ENCODE assay signal across 11 mouse cellular contexts in the genomic region with DNA sequence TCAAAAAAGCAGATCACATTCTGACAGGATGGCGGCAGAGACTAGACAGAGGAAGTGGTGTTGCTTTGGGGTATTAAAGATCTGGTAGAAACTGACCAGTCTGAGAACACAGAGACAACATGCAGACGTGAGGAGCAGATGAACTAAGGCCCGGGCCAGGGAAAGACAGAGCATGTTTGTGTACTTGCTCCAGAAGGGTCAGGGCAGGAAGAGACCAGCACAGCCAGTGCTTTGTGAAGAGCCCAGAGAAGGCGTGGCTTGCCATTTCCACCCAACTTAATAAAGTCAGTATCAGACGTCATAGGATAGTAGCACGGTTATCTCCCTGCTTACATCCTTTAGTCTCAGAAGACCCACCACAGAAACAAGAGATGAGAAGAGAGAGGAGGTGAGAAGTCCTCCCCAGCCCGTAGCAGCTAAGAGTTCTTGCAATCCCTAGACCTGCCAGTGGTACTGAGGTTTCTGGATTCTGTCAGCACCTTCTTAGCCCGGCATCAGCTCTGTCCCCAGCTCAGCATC.
A peak's percentile ranks its signal among the peaks of the same experiment; 100 is the strongest.
DNase-seq lines count a peak whose midpoint lies in the region; ATAC-seq and TF ChIP-seq lines count a peak whose summit lies in the region.
"Had no signal": no experiment of that assay in that cellular context is flagged by ENCODE, and none has a peak within 500 bp of the region (broad histone marks: within the 10 kb centered on the region; RNA-seq: fewer than 3 reads in every experiment).

No protein-coding gene starts in this region.

- no peak overlapping the region for H3K9ac ChIP-seq in intestine, embryonic 14.5 days (ENCODE audit: low read length)
- no peak overlapping the region for H3K9ac ChIP-seq in intestine, postnatal 0 days (ENCODE audit: low read depth, low read length)
- no peak overlapping the region for H3K9ac ChIP-seq in neural tube, embryonic 14.5 days (replicated peaks; ENCODE audit: low read depth, low read length)
- no peak overlapping the region for H3K9ac ChIP-seq in forebrain, embryonic 12.5 days
- H3K9ac ChIP-seq: embryonic facial prominence, embryonic 12.5 days; heart, embryonic 15.5 days; liver, embryonic 14.5 days had no signal

- H3K27me3 ChIP-seq in intestine, embryonic 14.5 days (replicated peaks; ENCODE audit: control insufficient read depth, insufficient read depth, low read length), result no peaks in the 10 kb centered on the region
- H3K27me3 ChIP-seq in intestine, postnatal 0 days (replicated peaks; ENCODE audit: control insufficient read depth, insufficient read depth, low read length), result no peaks in the 10 kb centered on the region
- H3K27me3 ChIP-seq in neural tube, embryonic 14.5 days (ENCODE audit: control insufficient read depth, insufficient read depth, low read length), result no peaks in the 10 kb centered on the region
- no peaks in the 10 kb centered on the region for H3K27me3 ChIP-seq in small intestine, adult 2 months (ENCODE audit: control insufficient read depth, insufficient read depth, low read length)
- no peaks in the 10 kb centered on the region for H3K27me3 ChIP-seq in forebrain, embryonic 12.5 days
- H3K27me3 ChIP-seq: embryonic facial prominence, embryonic 12.5 days; heart, embryonic 15.5 days had no signal

- peak; percentile 15 for DNase-seq in adrenal gland, adult 2 months
- DNase-seq in adrenal gland, adult 18-20 months (ENCODE audit: low spot score in 2 of 2), result no peak
- DNase-seq in intestine, embryonic 14.5 days (ENCODE audit: low spot score), result no peak
- no peak for DNase-seq in neural tube, embryonic 10.5 days (ENCODE audit: extremely low spot score, low spot score)

- H3K4me3 ChIP-seq in intestine, embryonic 14.5 days (ENCODE audit: low read depth, low read length), result no peak overlapping the region
- no peak overlapping the region for H3K4me3 ChIP-seq in intestine, postnatal 0 days (ENCODE audit: low read depth, low read length)
- H3K4me3 ChIP-seq in neural tube, embryonic 14.5 days (ENCODE audit: low read depth, low read length), result no peak overlapping the region
- no peak overlapping the region for H3K4me3 ChIP-seq in small intestine, adult 2 months (ENCODE audit: low read depth, low read length)
- no peak overlapping the region for H3K4me3 ChIP-seq in forebrain, embryonic 12.5 days (replicated peaks)
- H3K4me3 ChIP-seq: embryonic facial prominence, embryonic 12.5 days; heart, embryonic 15.5 days had no signal

- no peak for TF ChIP-seq POLR2A in small intestine, adult 2 months (IDR thresholded peaks at IDR 0.05; ENCODE audit: low read depth, low read length)

- H3K4me2 ChIP-seq in intestine, embryonic 14.5 days (ENCODE audit: low read length), result no peak overlapping the region
- H3K4me2 ChIP-seq in intestine, postnatal 0 days (replicated peaks; ENCODE audit: low read depth), result no peak overlapping the region
- H3K4me2 ChIP-seq in neural tube, embryonic 14.5 days (ENCODE audit: low read depth, low read length), result no peak overlapping the region
- no peak overlapping the region for H3K4me2 ChIP-seq in forebrain, embryonic 12.5 days
- H3K4me2 ChIP-seq: embryonic facial prominence, embryonic 12.5 days; heart, embryonic 15.5 days had no signal

- TF ChIP-seq CTCF in intestine, postnatal 0 days (IDR thresholded peaks at IDR 0.05; ENCODE audit: low read depth), result no peak
- no peak for TF ChIP-seq CTCF in small intestine, adult 2 months (IDR thresholded peaks at IDR 0.05; ENCODE audit: extremely low read depth, insufficient read length, insufficient replicate concordance, low read depth, low read length)

- H3K36me3 ChIP-seq in intestine, embryonic 14.5 days (ENCODE audit: control insufficient read depth, insufficient read depth, low read length), result 0 out of 2 replicates have a peak, but pooled peaks cover 12% of the 10 kb centered on the region
- H3K36me3 ChIP-seq in intestine, postnatal 0 days (ENCODE audit: control insufficient read depth, insufficient read depth), result peaks cover 16% of the 10 kb centered on the region; the same call in 1 of the 2 replicates
- H3K36me3 ChIP-seq in neural tube, embryonic 14.5 days (ENCODE audit: control insufficient read depth, insufficient read depth, low read length), result no peaks in the 10 kb centered on the region
- H3K36me3 ChIP-seq in small intestine, adult 2 months (ENCODE audit: control insufficient read depth, insufficient read depth, low read length), result peaks cover 5% of the 10 kb centered on the region
- peaks cover 4% of the 10 kb centered on the region for H3K36me3 ChIP-seq in forebrain, embryonic 12.5 days (replicated peaks)
- H3K36me3 ChIP-seq: embryonic facial prominence, embryonic 12.5 days had no signal

- H3K27ac ChIP-seq in intestine, embryonic 14.5 days (ENCODE audit: low read depth), result no peak overlapping the region
- no peak overlapping the region for H3K27ac ChIP-seq in intestine, postnatal 0 days (ENCODE audit: low read depth, low read length)
- H3K27ac ChIP-seq in neural tube, embryonic 14.5 days (ENCODE audit: low read depth, low read length), result no peak overlapping the region
- H3K27ac ChIP-seq in small intestine, adult 2 months (ENCODE audit: insufficient read depth, low read depth, low read length), result 0 out of 2 replicates have a peak overlapping the region, but pooled peaks have one; percentile 5
- H3K27ac ChIP-seq in forebrain, embryonic 12.5 days, result no peak overlapping the region
- H3K27ac ChIP-seq: embryonic facial prominence, embryonic 12.5 days; heart, embryonic 15.5 days; liver, embryonic 14.5 days had no signal

- no peaks in the 10 kb centered on the region for H3K9me3 ChIP-seq in intestine, embryonic 14.5 days (ENCODE audit: control insufficient read depth, low read length)
- no peaks in the 10 kb centered on the region for H3K9me3 ChIP-seq in intestine, postnatal 0 days (ENCODE audit: control insufficient read depth)
- H3K9me3 ChIP-seq in neural tube, embryonic 14.5 days (ENCODE audit: control insufficient read depth, low read length), result no peaks in the 10 kb centered on the region
- H3K9me3 ChIP-seq in forebrain, embryonic 12.5 days, result no peaks in the 10 kb centered on the region
- H3K9me3 ChIP-seq: embryonic facial prominence, embryonic 12.5 days; heart, embryonic 15.5 days had no signal

- H3K4me1 ChIP-seq in intestine, embryonic 14.5 days (replicated peaks; ENCODE audit: control insufficient read depth, insufficient read depth, low read length), result peaks cover 7% of the 10 kb centered on the region
- no peaks in the 10 kb centered on the region for H3K4me1 ChIP-seq in intestine, postnatal 0 days (replicated peaks; ENCODE audit: control insufficient read depth, insufficient read depth, low read length)
- H3K4me1 ChIP-seq in neural tube, embryonic 14.5 days (ENCODE audit: control insufficient read depth, insufficient read depth, low read length), result peaks cover 5% of the 10 kb centered on the region; the same call in 1 of the 2 replicates
- H3K4me1 ChIP-seq in small intestine, adult 2 months (ENCODE audit: control insufficient read depth, insufficient read depth, insufficient read length, low read length), result no peaks in the 10 kb centered on the region
- peaks cover 15% of the 10 kb centered on the region for H3K4me1 ChIP-seq in forebrain, embryonic 12.5 days
- H3K4me1 ChIP-seq: embryonic facial prominence, embryonic 12.5 days had no signal

- WGBS in intestine, embryonic 14.5 days, result 40% methylated on average over 8 of the region's 8 CpGs
- 39% methylated on average over 8 of the region's 8 CpGs for WGBS in intestine, postnatal 0 days
- WGBS in neural tube, embryonic 14.5 days, result 73% methylated on average over 8 of the region's 8 CpGs
- WGBS in small intestine, adult 2 months, result 42% methylated on average over 8 of the region's 8 CpGs
- 73% methylated on average over 8 of the region's 8 CpGs for WGBS in forebrain, embryonic 12.5 days

- ATAC-seq in intestine, embryonic 14.5 days (replicated peaks; ENCODE audit: low FRiP score, low TSS enrichment, low read depth), result 0 out of 2 replicates have a peak, but pooled peaks have one; percentile 36
- no peak for ATAC-seq in intestine, postnatal 0 days
- ATAC-seq in neural tube, embryonic 14.5 days (ENCODE audit: low read depth), result peak; percentile 51; the same call in 1 of the 2 replicates
- ATAC-seq in forebrain, embryonic 12.5 days (ENCODE audit: low FRiP score), result no peak

Comparison
In these comparisons a context has a peak if more than half of its experiments do, and no peak if none do; other contexts are left out.
1. ATAC-seq: peak in intestine, embryonic 14.5 days (single experiment) and neural tube, embryonic 14.5 days (single experiment); none in intestine, postnatal 0 days (single experiment) and forebrain, embryonic 12.5 days (single experiment).